Mouse (Mus musculus) embryonic fibroblast, embryonic 13.5 days (primary cell): ENCODE measurements around the gene Hoxa11.

Experiments
- CTCF ChIP-seq: IDR thresholded peaks from 2 replicates; pipeline ENCODE4 v1.5.1; 2011; ENCODE audit warnings: mild to moderate bottlenecking, control low read depth, low read length, moderate library complexity, borderline replicate concordance; ENCODE audit not compliant: insufficient read depth
- POLR2A ChIP-seq: IDR thresholded peaks from 2 replicates; pipeline ENCODE4 v1.6.1; 2011; ENCODE audit warnings: low read depth, mild to moderate bottlenecking, control low read depth, low read length, moderate library complexity

GRCm38 (mm10) chr6:52259081-52259790 is 13.6 kb upstream of the Hoxa11 start:
- no peak for TF ChIP-seq POLR2A
- no peak for TF ChIP-seq CTCF
